Mouse (Mus musculus) cortical plate, adult 2 months (tissue): ENCODE data around the gene Trpc7.

Experiments
- CTCF ChIP-seq: fragments of 200-500 bp; IDR thresholded peaks from 2 replicates; pipeline ENCODE4 v1.5.1; 2011; ENCODE audit warnings: mild to moderate bottlenecking, control low read depth, low read length; ENCODE audit not compliant: insufficient read depth; ENCODE audit errors: extremely low read depth
- POLR2A ChIP-seq: fragments of 200-500 bp; IDR thresholded peaks from 2 replicates; pipeline ENCODE4 v1.6.1; 2011; ENCODE audit warnings: mild to moderate bottlenecking, low read length, control low read depth; ENCODE audit not compliant: insufficient read depth; ENCODE audit errors: extremely low read depth

- 0 out of 2 replicates have a peak, but pooled peaks have one; percentile 9 for TF ChIP-seq CTCF
- TF ChIP-seq POLR2A: no peak
Measured at GRCm38 (mm10) chr13:56772592-56772991, 123.2 kb downstream of the Trpc7 start.
